Mouse (Mus musculus): Measurements from ENCODE around the gene Zrsr2. TPM values are rescaled to one million over a fixed set of nuclear protein-coding genes. Genes with fewer than 3 reads are reported as not detected.

Gene Zrsr2
- polyA plus RNA-seq (2014; fragmentation: Nextera tagmentation; extraction: Ambion mirVana) = 45.8 and 52.2 TPM in 2 replicates

DNA sequence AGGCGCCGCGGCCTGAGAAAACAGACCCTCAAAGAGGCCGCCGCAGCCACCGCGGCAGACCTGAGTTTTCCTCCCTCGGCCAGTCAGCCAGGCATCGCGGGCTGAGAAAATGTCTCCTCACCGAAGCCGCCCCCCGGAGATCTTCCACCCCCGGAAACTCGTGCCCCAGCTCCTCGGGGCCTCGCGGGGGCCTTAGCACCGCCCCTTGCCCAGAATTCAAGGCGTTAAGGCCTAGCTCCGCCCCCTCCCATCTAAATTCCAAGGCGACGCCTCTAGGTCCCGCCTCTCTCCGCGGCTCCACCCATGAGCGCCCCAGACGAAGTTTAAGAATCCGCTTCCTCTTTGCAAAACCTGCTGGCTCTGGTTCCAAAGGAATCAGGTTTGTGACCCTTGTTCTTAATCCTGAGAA lies at the start of gene Zrsr2:
Gene Zrsr2 (minus strand): TSS at position 195 of the 409 bp plus-strand sequence.
- peak within 1 kb of the TSS; percentile 93 for H3K27ac ChIP-seq (replicated peaks; ENCODE audit: low read depth, low read length)
- H3K27me3 ChIP-seq (ENCODE audit: control insufficient read depth, insufficient read depth, low read length) = no peaks in the 10 kb centered on the region
- peak within 1 kb of the TSS; percentile 76 for H3K9ac ChIP-seq (replicated peaks; ENCODE audit: low read length)
- peak within 1 kb of the TSS; percentile 55 for H3K4me2 ChIP-seq (ENCODE audit: low read length)
- peak; percentile 96 for ATAC-seq (ENCODE audit: low FRiP score, low TSS enrichment)
- peak; percentile 93 for DNase-seq
- WGBS = 16% methylated on average over 29 of the region's 29 CpGs
- H3K4me3 ChIP-seq (replicated peaks; ENCODE audit: low read depth, low read length) = peak within 1 kb of the TSS; percentile 60
- H3K36me3 ChIP-seq (ENCODE audit: control insufficient read depth, insufficient read depth, low read length) = peaks cover 10% of the 10 kb centered on the region; the same call in 1 of the 2 replicates
- H3K4me1 ChIP-seq (ENCODE audit: control insufficient read depth, insufficient read depth, low read length) = no peaks in the 10 kb centered on the region
- no peaks in the 10 kb centered on the region for H3K9me3 ChIP-seq (ENCODE audit: control insufficient read depth, low read length)

DNA sequence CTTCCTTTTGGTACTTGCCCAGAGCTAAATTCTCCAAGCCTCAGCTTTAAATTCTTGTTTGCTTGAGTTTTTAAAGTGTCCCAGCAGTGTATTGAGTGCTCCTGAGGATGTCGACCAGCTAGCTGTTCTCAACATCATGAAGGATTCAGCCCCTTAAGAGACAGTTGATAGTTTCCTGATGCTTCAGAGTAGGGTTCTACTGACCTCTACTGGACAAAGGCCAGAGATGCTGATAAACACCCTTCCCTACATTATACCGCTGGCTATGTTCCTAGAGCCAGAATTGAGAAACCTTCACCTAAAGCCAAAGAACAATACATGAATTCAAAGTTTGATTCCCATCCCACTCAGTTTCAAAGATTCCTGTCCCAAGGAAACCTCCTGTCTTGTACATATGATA lies 46.3 kb upstream of the Zrsr2 start:
- Histone ChIP-seq H3K9ac (replicated peaks; ENCODE audit: low read length) (no peak overlapping the region), H3K4me1 (ENCODE audit: control insufficient read depth, insufficient read depth, low read length) (no peaks in the 10 kb centered on the region), H3K4me3 (replicated peaks; ENCODE audit: low read depth, low read length) (no peak overlapping the region), H3K27me3 (ENCODE audit: control insufficient read depth, insufficient read depth, low read length) (no peaks in the 10 kb centered on the region), H3K36me3 (ENCODE audit: control insufficient read depth, insufficient read depth, low read length) (no peaks in the 10 kb centered on the region), H3K27ac (replicated peaks; ENCODE audit: low read depth, low read length) (no peak overlapping the region), H3K9me3 (ENCODE audit: control insufficient read depth, low read length) (no peaks in the 10 kb centered on the region), H3K4me2 (ENCODE audit: low read length) (no peak overlapping the region)
- ATAC-seq (ENCODE audit: low FRiP score, low TSS enrichment) (no peak; the same call in 1 of the 2 replicates), DNase-seq (peak; percentile 78)
- WGBS = 35% methylated on average over 2 of the region's 2 CpGs

DNA sequence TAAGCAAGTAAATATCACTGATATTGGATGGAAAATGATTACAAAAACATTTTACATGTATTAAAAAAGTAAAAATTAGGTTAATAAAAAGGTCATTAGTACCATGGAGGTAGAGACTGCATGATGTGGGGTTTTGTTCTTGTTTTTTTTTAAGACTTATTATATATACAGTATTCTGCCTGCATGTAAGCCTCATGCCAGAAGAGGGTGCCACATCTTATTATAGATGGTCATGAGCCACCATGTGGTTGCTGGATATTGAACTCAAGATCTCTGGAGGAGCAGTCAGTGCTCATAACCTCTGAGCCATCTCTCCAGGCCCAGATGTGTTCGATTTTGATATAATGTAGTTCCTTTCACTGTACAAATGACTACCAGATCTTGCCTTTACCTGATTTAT lies 41.4 kb upstream of the Zrsr2 start:
- no peak overlapping the region for H3K9ac ChIP-seq (replicated peaks; ENCODE audit: low read length)
- 84% methylated on average over 1 of the region's 1 CpGs for WGBS
- ATAC-seq (ENCODE audit: low FRiP score, low TSS enrichment) = no peak

DNA sequence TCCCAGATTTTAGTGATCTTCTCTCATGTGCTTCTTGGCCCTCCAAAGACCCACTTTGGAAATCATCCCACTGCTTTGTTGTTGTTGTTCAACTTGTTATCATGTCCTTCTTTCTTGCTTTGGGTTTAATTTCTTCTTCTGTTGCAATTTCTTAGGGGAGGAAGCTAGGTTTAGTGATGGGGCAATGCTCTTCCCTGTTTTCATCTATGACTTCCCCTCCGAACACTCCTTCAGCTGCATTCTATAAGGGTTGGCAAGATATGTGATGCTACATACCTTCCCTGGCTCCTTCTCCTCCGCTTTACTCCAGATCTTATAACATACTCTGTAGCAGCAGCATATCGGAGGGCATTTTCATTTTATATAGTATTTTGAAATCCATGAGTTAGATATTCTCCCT lies 38.3 kb upstream of the Zrsr2 start:
- ATAC-seq (ENCODE audit: low FRiP score, low TSS enrichment) = no peak
- H3K9me3 ChIP-seq (ENCODE audit: control insufficient read depth, low read length) = no peaks in the 10 kb centered on the region
- H3K27me3 ChIP-seq (ENCODE audit: control insufficient read depth, insufficient read depth, low read length) = no peaks in the 10 kb centered on the region
- no peak overlapping the region for H3K4me2 ChIP-seq (ENCODE audit: low read length)
- H3K9ac ChIP-seq (replicated peaks; ENCODE audit: low read length) = no peak overlapping the region
- no peak overlapping the region for H3K27ac ChIP-seq (replicated peaks; ENCODE audit: low read depth, low read length)
- no peak for DNase-seq
- no peaks in the 10 kb centered on the region for H3K36me3 ChIP-seq (ENCODE audit: control insufficient read depth, insufficient read depth, low read length)
- 89% methylated on average over 3 of the region's 3 CpGs for WGBS
- no peaks in the 10 kb centered on the region for H3K4me1 ChIP-seq (ENCODE audit: control insufficient read depth, insufficient read depth, low read length)
- no peak overlapping the region for H3K4me3 ChIP-seq (replicated peaks; ENCODE audit: low read depth, low read length)

More for the DNA sequence above, 41.4 kb upstream of the Zrsr2 start:
- H3K27me3 ChIP-seq (ENCODE audit: control insufficient read depth, insufficient read depth, low read length) = no peaks in the 10 kb centered on the region
- no peak overlapping the region for H3K4me3 ChIP-seq (replicated peaks; ENCODE audit: low read depth, low read length)
- H3K27ac ChIP-seq (replicated peaks; ENCODE audit: low read depth, low read length) = no peak overlapping the region
- H3K9me3 ChIP-seq (ENCODE audit: control insufficient read depth, low read length) = no peaks in the 10 kb centered on the region
- no peak for DNase-seq
- H3K36me3 ChIP-seq (ENCODE audit: control insufficient read depth, insufficient read depth, low read length) = no peaks in the 10 kb centered on the region
- H3K4me2 ChIP-seq (ENCODE audit: low read length) = no peak overlapping the region
- no peaks in the 10 kb centered on the region for H3K4me1 ChIP-seq (ENCODE audit: control insufficient read depth, insufficient read depth, low read length)

DNA sequence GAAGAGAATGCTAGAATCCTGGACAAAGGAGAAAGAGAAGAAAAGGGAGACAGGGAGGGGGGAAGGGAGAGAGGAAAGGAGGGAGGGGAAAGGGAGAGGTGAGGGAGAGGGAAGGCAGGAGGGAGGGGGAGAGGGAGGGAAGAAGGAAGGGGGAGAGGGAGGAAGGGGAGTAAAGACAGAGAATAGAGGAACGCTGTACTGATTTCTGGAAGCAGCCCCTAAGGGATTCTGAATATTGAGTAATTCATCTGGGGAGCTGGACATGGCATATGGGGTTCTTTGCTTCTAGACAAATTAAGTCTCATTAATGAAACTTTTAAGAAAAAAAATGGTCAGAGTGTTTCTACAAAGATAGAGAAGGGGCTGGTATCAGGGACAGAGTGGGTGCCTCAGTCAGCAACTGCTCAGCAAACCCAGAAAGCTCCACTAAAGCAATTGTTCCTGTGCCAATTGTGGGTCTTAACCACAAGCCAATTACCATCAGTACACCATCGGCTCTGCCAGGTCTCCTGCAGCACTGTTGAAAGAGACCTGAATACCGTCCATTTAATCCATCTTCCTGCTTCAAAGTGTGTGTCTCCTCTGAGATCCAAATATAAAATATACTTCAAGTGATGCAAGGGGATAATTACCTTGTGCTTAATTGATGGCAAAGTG lies 29.4 kb upstream of the Zrsr2 start:
- WGBS = 53% methylated on average over 3 of the region's 3 CpGs
- Histone ChIP-seq H3K4me1 (ENCODE audit: control insufficient read depth, insufficient read depth, low read length) (no peaks in the 10 kb centered on the region), H3K27me3 (ENCODE audit: control insufficient read depth, insufficient read depth, low read length) (no peaks in the 10 kb centered on the region), H3K9ac (replicated peaks; ENCODE audit: low read length) (no peak overlapping the region), H3K9me3 (ENCODE audit: control insufficient read depth, low read length) (no peaks in the 10 kb centered on the region), H3K4me3 (replicated peaks; ENCODE audit: low read depth, low read length) (no peak overlapping the region), H3K27ac (replicated peaks; ENCODE audit: low read depth, low read length) (no peak overlapping the region), H3K4me2 (ENCODE audit: low read length) (no peak overlapping the region), H3K36me3 (ENCODE audit: control insufficient read depth, insufficient read depth, low read length) (no peaks in the 10 kb centered on the region)
- peak; percentile 5 for DNase-seq
- ATAC-seq (ENCODE audit: low FRiP score, low TSS enrichment) = no peak

DNA sequence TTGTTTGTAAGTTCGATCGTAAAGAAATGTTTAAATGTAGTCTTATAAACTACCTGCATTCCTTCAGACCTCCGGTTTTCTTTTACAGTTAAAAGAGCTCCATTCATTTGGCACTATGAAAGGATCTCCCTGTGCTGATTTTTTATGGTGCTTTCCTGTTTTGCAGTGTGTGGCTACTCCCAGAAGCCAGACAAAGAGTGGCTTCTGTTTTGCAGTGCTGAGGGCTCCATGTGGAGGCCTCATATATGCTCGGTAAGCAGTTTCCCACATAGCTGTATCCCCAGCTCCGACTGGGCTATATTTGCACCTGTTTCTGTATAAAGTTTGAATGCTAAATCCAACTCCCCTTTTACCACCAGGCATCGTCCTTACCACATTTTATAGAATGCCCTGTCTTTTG lies 23.7 kb upstream of the Zrsr2 start:
- DNase-seq = no peak

DNA sequence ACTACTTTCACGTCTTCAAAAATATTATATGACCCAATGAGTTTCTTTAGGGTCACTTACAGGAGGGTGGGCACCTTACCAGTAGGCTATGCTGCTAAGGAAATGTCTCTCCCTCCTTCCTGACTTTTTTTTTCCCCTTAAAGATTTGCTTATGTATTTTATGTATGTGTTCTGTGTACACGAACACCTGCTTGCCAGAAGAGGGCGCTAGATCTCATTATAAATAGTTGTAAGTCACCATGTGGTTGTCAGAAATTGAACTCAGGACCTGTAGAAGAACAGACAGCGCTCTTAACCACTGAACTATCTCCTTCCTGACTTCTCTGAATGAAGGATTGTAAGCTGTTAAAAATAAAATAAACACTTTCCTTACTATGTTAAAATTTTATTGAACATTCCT lies 23.0 kb upstream of the Zrsr2 start:
- H3K9ac ChIP-seq (replicated peaks; ENCODE audit: low read length) = no peak overlapping the region
- H3K9me3 ChIP-seq (ENCODE audit: control insufficient read depth, low read length) = no peaks in the 10 kb centered on the region
- H3K36me3 ChIP-seq (ENCODE audit: control insufficient read depth, insufficient read depth, low read length) = no peaks in the 10 kb centered on the region
- no peaks in the 10 kb centered on the region for H3K27me3 ChIP-seq (ENCODE audit: control insufficient read depth, insufficient read depth, low read length)
- H3K4me2 ChIP-seq (ENCODE audit: low read length) = no peak overlapping the region
- no peaks in the 10 kb centered on the region for H3K4me1 ChIP-seq (ENCODE audit: control insufficient read depth, insufficient read depth, low read length)
- no peak overlapping the region for H3K4me3 ChIP-seq (replicated peaks; ENCODE audit: low read depth, low read length)
- DNase-seq (no peak), ATAC-seq (ENCODE audit: low FRiP score, low TSS enrichment) (no peak)
- no peak overlapping the region for H3K27ac ChIP-seq (replicated peaks; ENCODE audit: low read depth, low read length)
- 40% methylated on average over 4 of the region's 4 CpGs for WGBS

More for the DNA sequence above, 23.7 kb upstream of the Zrsr2 start:
- Histone ChIP-seq H3K27ac (replicated peaks; ENCODE audit: low read depth, low read length) (no peak overlapping the region), H3K9ac (replicated peaks; ENCODE audit: low read length) (no peak overlapping the region), H3K4me3 (replicated peaks; ENCODE audit: low read depth, low read length) (no peak overlapping the region), H3K9me3 (ENCODE audit: control insufficient read depth, low read length) (no peaks in the 10 kb centered on the region), H3K4me1 (ENCODE audit: control insufficient read depth, insufficient read depth, low read length) (no peaks in the 10 kb centered on the region), H3K4me2 (ENCODE audit: low read length) (no peak overlapping the region), H3K27me3 (ENCODE audit: control insufficient read depth, insufficient read depth, low read length) (no peaks in the 10 kb centered on the region), H3K36me3 (ENCODE audit: control insufficient read depth, insufficient read depth, low read length) (no peaks in the 10 kb centered on the region)
- WGBS = 88% methylated on average over 6 of the region's 6 CpGs
- ATAC-seq (ENCODE audit: low FRiP score, low TSS enrichment) = no peak

DNA sequence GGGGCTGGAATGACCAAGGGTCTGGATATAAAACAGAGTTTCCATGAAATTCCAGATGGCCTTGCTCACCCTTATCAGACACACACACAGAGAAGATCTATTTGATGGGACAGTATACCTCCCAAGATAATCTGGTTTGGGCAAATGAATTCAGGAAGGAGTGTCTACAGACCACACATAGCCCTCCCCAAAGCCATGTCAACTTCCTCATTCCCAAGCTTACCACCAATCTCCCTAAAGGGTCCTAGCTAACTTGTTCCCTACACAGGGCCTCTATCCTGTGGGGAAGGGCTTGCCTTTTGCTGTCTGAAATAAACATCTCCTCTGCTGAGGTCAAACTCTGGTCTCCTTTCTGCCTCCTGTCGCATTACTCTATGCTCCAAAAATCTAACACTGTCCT lies 22.6 kb upstream of the Zrsr2 start:
- H3K4me1 ChIP-seq (ENCODE audit: control insufficient read depth, insufficient read depth, low read length) = no peaks in the 10 kb centered on the region
- 100% methylated on average over 1 of the region's 1 CpGs for WGBS
- no peaks in the 10 kb centered on the region for H3K27me3 ChIP-seq (ENCODE audit: control insufficient read depth, insufficient read depth, low read length)
- no peak overlapping the region for H3K4me2 ChIP-seq (ENCODE audit: low read length)
- no peaks in the 10 kb centered on the region for H3K9me3 ChIP-seq (ENCODE audit: control insufficient read depth, low read length)
- no peak for DNase-seq
- H3K27ac ChIP-seq (replicated peaks; ENCODE audit: low read depth, low read length) = no peak overlapping the region
- no peak overlapping the region for H3K9ac ChIP-seq (replicated peaks; ENCODE audit: low read length)
- no peak overlapping the region for H3K4me3 ChIP-seq (replicated peaks; ENCODE audit: low read depth, low read length)
- no peaks in the 10 kb centered on the region for H3K36me3 ChIP-seq (ENCODE audit: control insufficient read depth, insufficient read depth, low read length)
- ATAC-seq (ENCODE audit: low FRiP score, low TSS enrichment) = no peak

DNA sequence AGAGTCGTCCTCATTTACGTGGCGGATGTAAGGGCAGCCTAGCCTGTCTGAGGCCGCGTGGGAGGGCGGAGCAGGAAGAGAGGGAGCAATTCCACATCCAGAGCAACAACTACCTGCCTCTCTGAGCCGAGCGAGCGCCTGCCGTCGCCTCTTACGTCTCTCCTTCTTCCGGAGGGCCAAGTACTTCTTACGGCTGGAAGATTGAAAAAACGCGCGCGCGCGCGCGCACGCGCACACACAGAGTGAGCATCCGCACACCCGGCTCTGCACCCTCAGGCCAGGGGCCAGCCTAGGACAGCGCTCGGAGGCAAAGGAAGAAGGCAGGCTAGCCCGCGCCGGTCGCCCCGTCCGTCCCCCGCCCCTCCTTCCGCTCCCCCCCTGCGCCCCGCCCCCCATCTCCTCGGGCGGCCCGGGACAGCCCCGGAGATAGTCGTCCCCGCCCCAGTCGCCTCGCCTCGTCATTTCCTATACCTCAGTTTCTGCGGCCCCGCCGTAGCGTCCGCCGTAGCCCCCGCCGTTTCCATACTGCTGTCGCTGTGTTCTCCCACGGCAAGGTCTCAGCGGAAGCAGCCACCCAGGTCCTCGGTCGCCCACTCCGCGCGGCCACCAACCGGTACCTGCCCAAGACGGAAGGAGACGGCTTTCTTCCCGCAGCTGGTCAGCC lies 526 bp downstream of the Zrsr2 start:
- ATAC-seq (ENCODE audit: low FRiP score, low TSS enrichment) (peak; percentile 91), DNase-seq (peak; percentile 84)
- no peaks in the 10 kb centered on the region for H3K9me3 ChIP-seq (ENCODE audit: control insufficient read depth, low read length)
- H3K4me2 ChIP-seq (ENCODE audit: low read length) = peak overlapping the region; percentile 55
- H3K4me1 ChIP-seq (ENCODE audit: control insufficient read depth, insufficient read depth, low read length) = no peaks in the 10 kb centered on the region
- H3K36me3 ChIP-seq (ENCODE audit: control insufficient read depth, insufficient read depth, low read length) = peaks cover 16% of the 10 kb centered on the region; the same call in 1 of the 2 replicates
- H3K27me3 ChIP-seq (ENCODE audit: control insufficient read depth, insufficient read depth, low read length) = no peaks in the 10 kb centered on the region
- WGBS = 24% methylated on average over 41 of the region's 67 CpGs
- peak overlapping the region; percentile 60 for H3K4me3 ChIP-seq (replicated peaks; ENCODE audit: low read depth, low read length)
- H3K9ac ChIP-seq (replicated peaks; ENCODE audit: low read length) = peak overlapping the region; percentile 76
- H3K27ac ChIP-seq (replicated peaks; ENCODE audit: low read depth, low read length) = peak overlapping the region; percentile 93
